Mouse (Mus musculus): Measurements from ENCODE around the gene Git1.

DNA sequence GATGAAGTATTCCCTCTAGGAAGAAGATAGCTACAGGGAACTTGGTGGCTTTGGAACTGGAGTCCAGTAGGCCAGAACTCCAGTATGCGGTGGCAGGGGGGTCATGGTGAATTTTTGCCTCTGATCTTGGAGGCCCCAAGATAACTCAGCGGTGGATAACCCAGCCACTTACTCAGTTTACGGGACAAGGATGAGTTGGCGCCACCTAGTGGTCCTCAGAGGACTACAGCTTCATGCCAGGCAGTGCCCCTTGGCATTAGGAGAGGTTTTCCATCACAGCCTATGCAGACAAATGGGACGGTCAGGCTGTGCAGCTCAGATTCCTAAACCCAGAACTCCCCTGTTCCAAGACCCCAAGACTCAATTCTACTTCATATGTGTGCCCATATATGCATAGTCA is 8.0 kb downstream of the Git1 start:
- TF ChIP-seq POLR2A (IDR thresholded peaks at IDR 0.05; ENCODE audit: low read depth, low read length), result no peak
- peak; percentile 86; the same call in 1 of the 2 replicates for TF ChIP-seq CTCF (IDR thresholded peaks at IDR 0.05; ENCODE audit: borderline replicate concordance, insufficient read depth, low read length)
